Comparison of ENCODE assay signal across 18 mouse cellular contexts in the genomic region with DNA sequence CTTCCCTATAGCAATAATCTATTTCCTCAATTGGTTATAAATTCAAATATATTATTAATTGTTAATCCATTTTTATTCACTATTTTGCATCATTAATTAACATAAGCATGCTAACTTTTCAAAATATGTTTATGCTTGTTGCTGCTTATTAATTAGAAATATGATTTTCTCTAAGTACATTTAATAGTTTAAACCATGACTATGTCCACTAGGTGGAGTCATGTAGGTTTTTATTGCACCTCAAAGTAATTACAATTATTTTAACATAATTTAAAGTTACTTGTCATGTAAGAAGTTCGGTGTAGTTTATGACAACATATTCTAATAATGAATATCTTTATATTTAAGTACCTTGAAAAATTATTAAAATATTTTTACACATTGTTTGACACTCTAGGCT.
DNase-seq lines count a peak whose midpoint lies in the region; ATAC-seq and TF ChIP-seq lines count a peak whose summit lies in the region.
"Had no signal": no experiment of that assay in that cellular context is flagged by ENCODE, and none has a peak within 500 bp of the region (broad histone marks: within the 10 kb centered on the region; RNA-seq: fewer than 3 reads in every experiment).

No protein-coding gene starts in this region.

- 50% methylated on average over 1 of the region's 1 CpGs for WGBS in heart, adult 2 months
- WGBS in heart, embryonic 11.5 days (ENCODE audit: insufficient replicate concordance) = 57% methylated on average over 1 of the region's 1 CpGs
- 51% methylated on average over 1 of the region's 1 CpGs for WGBS in stomach, postnatal 0 days

- no peak for TF ChIP-seq POLR2A in heart, adult 2 months (IDR thresholded peaks at IDR 0.05; ENCODE audit: insufficient read depth, low read depth, low read length)

- no peaks in the 10 kb centered on the region for H3K36me3 ChIP-seq in heart, adult 2 months (ENCODE audit: control insufficient read depth, insufficient read depth, low read length)
- no peaks in the 10 kb centered on the region for H3K36me3 ChIP-seq in heart, embryonic 11.5 days (ENCODE audit: control insufficient read depth, insufficient read depth, low read length)
- no peaks in the 10 kb centered on the region for H3K36me3 ChIP-seq in stomach, postnatal 0 days (ENCODE audit: control insufficient read depth, insufficient read depth, low read length)
- H3K36me3 ChIP-seq: embryonic facial prominence, embryonic 13.5 days; heart, embryonic 10.5 days; heart, embryonic 15.5 days had no signal

- no peaks in the 10 kb centered on the region for H3K27me3 ChIP-seq in heart, adult 2 months (ENCODE audit: control insufficient read depth, insufficient read depth, low read length)
- H3K27me3 ChIP-seq in heart, embryonic 11.5 days (ENCODE audit: control insufficient read depth, insufficient read depth, low read length) = no peaks in the 10 kb centered on the region
- H3K27me3 ChIP-seq in stomach, postnatal 0 days (ENCODE audit: control insufficient read depth, insufficient read depth, low read length) = no peaks in the 10 kb centered on the region
- H3K27me3 ChIP-seq: embryonic facial prominence, embryonic 13.5 days; forebrain, embryonic 13.5 days; heart, embryonic 15.5 days had no signal

- no peak for ATAC-seq in heart, embryonic 11.5 days (replicated peaks; ENCODE audit: insufficient number of reproducible peaks, low FRiP score, low TSS enrichment)
- no peak for ATAC-seq in stomach, postnatal 0 days (ENCODE audit: low FRiP score, low TSS enrichment)
- ATAC-seq: forebrain, embryonic 13.5 days had no signal

- no peak overlapping the region for H3K27ac ChIP-seq in heart, adult 2 months
- no peak overlapping the region for H3K27ac ChIP-seq in heart, embryonic 11.5 days (ENCODE audit: low read depth, low read length)
- no peak overlapping the region for H3K27ac ChIP-seq in left cerebral cortex, adult 2 months
- no peak overlapping the region for H3K27ac ChIP-seq in stomach, postnatal 0 days (replicated peaks)
- H3K27ac ChIP-seq: embryonic facial prominence, embryonic 13.5 days; forebrain, embryonic 13.5 days; heart, embryonic 10.5 days; heart, embryonic 15.5 days; hindbrain, embryonic 14.5 days had no signal

- H3K4me2 ChIP-seq in heart, embryonic 11.5 days = no peak overlapping the region
- H3K4me2 ChIP-seq in stomach, postnatal 0 days (replicated peaks; ENCODE audit: low read depth) = no peak overlapping the region
- H3K4me2 ChIP-seq: embryonic facial prominence, embryonic 13.5 days; forebrain, embryonic 13.5 days; heart, embryonic 15.5 days; hindbrain, embryonic 14.5 days had no signal

- no peak for DNase-seq in heart, adult 2 months
- no peak for DNase-seq in left cerebral cortex, adult 2 months (ENCODE audit: extremely low spot score in 1 of 2, low spot score in 2 of 2)
- no peak for DNase-seq in left cerebral cortex, adult 18-20 months (ENCODE audit: low spot score in 2 of 2)
- peak; percentile 2 for DNase-seq in 416B (ENCODE audit: low read depth)
- DNase-seq in stomach, postnatal 0 days (ENCODE audit: low spot score) = no peak
- DNase-seq: adrenal gland, postnatal 10 days; cerebellum, adult 11 months; cerebellum, adult 8-10 months; cerebellum, postnatal 14 days; gastrocnemius, postnatal 36 days; heart, adult 11 months; heart, postnatal 14 days had no signal

- H3K4me1 ChIP-seq in heart, adult 2 months (ENCODE audit: control insufficient read depth, insufficient read depth, low read length) = no peaks in the 10 kb centered on the region
- no peaks in the 10 kb centered on the region for H3K4me1 ChIP-seq in heart, embryonic 11.5 days (ENCODE audit: control insufficient read depth, insufficient read depth, low read length)
- no peaks in the 10 kb centered on the region for H3K4me1 ChIP-seq in stomach, postnatal 0 days (replicated peaks; ENCODE audit: control insufficient read depth, insufficient read depth)
- H3K4me1 ChIP-seq: embryonic facial prominence, embryonic 13.5 days; forebrain, embryonic 13.5 days; heart, embryonic 10.5 days; heart, embryonic 15.5 days had no signal

- TF ChIP-seq EP300 in heart, adult 2 months (IDR thresholded peaks at IDR 0.05; ENCODE audit: insufficient read depth, low read depth, low read length) = no peak
- no peak for TF ChIP-seq EP300 in stomach, postnatal 0 days (optimal IDR thresholded peaks at IDR 0.05)

- H3K9me3 ChIP-seq in heart, embryonic 11.5 days (replicated peaks; ENCODE audit: control insufficient read depth, low read length) = no peaks in the 10 kb centered on the region
- H3K9me3 ChIP-seq in stomach, postnatal 0 days (ENCODE audit: control insufficient read depth, low read length) = no peaks in the 10 kb centered on the region
- H3K9me3 ChIP-seq: embryonic facial prominence, embryonic 13.5 days; forebrain, embryonic 13.5 days; heart, embryonic 10.5 days; heart, embryonic 15.5 days had no signal

- H3K9ac ChIP-seq in heart, adult 2 months (ENCODE audit: low read depth, low read length) = no peak overlapping the region
- H3K9ac ChIP-seq in heart, embryonic 11.5 days (ENCODE audit: low read depth, low read length) = no peak overlapping the region
- H3K9ac ChIP-seq in stomach, postnatal 0 days (ENCODE audit: low read length) = no peak overlapping the region
- H3K9ac ChIP-seq: embryonic facial prominence, embryonic 13.5 days; forebrain, embryonic 13.5 days; heart, embryonic 15.5 days; hindbrain, embryonic 14.5 days had no signal

- TF ChIP-seq CTCF in heart, adult 2 months (IDR thresholded peaks at IDR 0.05) = peak; percentile 28; the same call in 1 of the 2 replicates
- peak; percentile 54 for TF ChIP-seq CTCF in left cerebral cortex, adult 2 months (IDR thresholded peaks at IDR 0.05)
- TF ChIP-seq CTCF in stomach, postnatal 0 days (IDR thresholded peaks at IDR 0.05; ENCODE audit: low read depth) = peak; percentile 44

- H3K79me2 ChIP-seq in heart, adult 2 months (replicated peaks; ENCODE audit: control insufficient read depth, insufficient read depth, low read length) = no peaks in the 10 kb centered on the region

- no peak overlapping the region for H3K4me3 ChIP-seq in heart, adult 2 months
- no peak overlapping the region for H3K4me3 ChIP-seq in heart, embryonic 11.5 days (ENCODE audit: low read depth, low read length)
- H3K4me3 ChIP-seq in left cerebral cortex, adult 2 months = no peak overlapping the region
- no peak overlapping the region for H3K4me3 ChIP-seq in stomach, postnatal 0 days (ENCODE audit: low read depth, low read length)
- H3K4me3 ChIP-seq: embryonic facial prominence, embryonic 13.5 days; forebrain, embryonic 13.5 days; heart, embryonic 10.5 days; heart, embryonic 15.5 days had no signal

- intact Hi-C loops in heart, adult 2 months (cut with DNase I) = no loop called here
- intact Hi-C loops in left cerebral cortex, adult 2 months (cut with DNase I) = no loop called here
